Mouse (Mus musculus) lung, postnatal 0 days (tissue): ENCODE results near the gene Tnni2. TPM values are rescaled to one million over a fixed set of nuclear protein-coding genes. Genes with fewer than 3 reads are reported as not detected.

Experiments
- ATAC-seq: fragments of 200-750 bp; cut with Nextera tagmentation; 2 replicates; pipeline ENCODE4 v1.8.0; 2017; ENCODE audit warnings: moderate library complexity
- DNase-seq: peaks from one replicate; pipeline ENCODE4 v3.0.0-alpha.2; 2016; ENCODE audit warnings: low spot score
- H3K27ac ChIP-seq: fragments of 300-500 bp; sonication (generic); 2 replicates; pipeline ENCODE4 v1.5.1; 2014; ENCODE audit warnings: antibody characterized with exemption, mild to moderate bottlenecking, low read length, mixed read lengths
- H3K27me3 ChIP-seq: fragments of 300-500 bp; sonication (generic); replicated peaks from 2 replicates; pipeline ENCODE4 v1.6.1; 2014; ENCODE audit warnings: low read length, mixed read lengths; ENCODE audit not compliant: insufficient read depth
- H3K36me3 ChIP-seq: fragments of 300-500 bp; sonication (generic); 2 replicates; pipeline ENCODE4 v1.6.1; 2014; ENCODE audit warnings: low read length, mixed read lengths; ENCODE audit not compliant: insufficient read depth
- H3K4me1 ChIP-seq: fragments of 300-500 bp; sonication (generic); 2 replicates; pipeline ENCODE4 v1.6.1; 2014; ENCODE audit warnings: antibody characterized with exemption, low read depth, low read length, mixed read lengths; ENCODE audit not compliant: insufficient read depth
- H3K4me2 ChIP-seq: fragments of 300-500 bp; sonication (generic); replicated peaks from 2 replicates; pipeline ENCODE4 v1.6.1; 2014; ENCODE audit warnings: low read depth, mild to moderate bottlenecking, low read length, moderate library complexity, mixed read lengths
- H3K4me3 ChIP-seq: fragments of 300-500 bp; sonication (generic); 2 replicates; pipeline ENCODE4 v1.5.1; 2014; ENCODE audit warnings: low read depth, low read length
- H3K9ac ChIP-seq: fragments of 300-500 bp; sonication (generic); replicated peaks from 2 replicates; pipeline ENCODE4 v1.6.1; 2014; ENCODE audit warnings: low read depth, mild to moderate bottlenecking
- H3K9me3 ChIP-seq: fragments of 300-500 bp; sonication (generic); 2 replicates; pipeline ENCODE4 v1.6.1; 2016; ENCODE audit warnings: low read length, mixed read lengths
- CTCF ChIP-seq: IDR thresholded peaks from 2 replicates; pipeline ENCODE4 v1.5.1; 2016; ENCODE audit warnings: antibody characterized with exemption, mild to moderate bottlenecking
- EP300 ChIP-seq: IDR thresholded peaks from 2 replicates; pipeline ENCODE4 v1.6.1; 2016; ENCODE audit warnings: antibody characterized with exemption, mild to moderate bottlenecking, control low read depth
- WGBS: fragments of 180-500 bp; shearing (Covaris S2); extraction: QIAGEN DNeasy Blood & Tissue Kit; methylation state at CpG from one replicate; pipeline ENCODE4 v1.1.7; 2014; 5-methylcytosine and 5-hydroxymethylcytosine counted together
- polyA plus RNA-seq: library from polyadenylated mRNA; unstranded; fragments of >200 nt; fragmentation: Nextera tagmentation; extraction: Ambion mirVana; gene quantifications from 2 replicates; pipeline ENCODE4 v1.2.1, GENCODE M21; 2015

Tnni2 gene
- polyA plus RNA-seq, 1 experiment from 2014 or later, result 1.9 TPM

DNA sequence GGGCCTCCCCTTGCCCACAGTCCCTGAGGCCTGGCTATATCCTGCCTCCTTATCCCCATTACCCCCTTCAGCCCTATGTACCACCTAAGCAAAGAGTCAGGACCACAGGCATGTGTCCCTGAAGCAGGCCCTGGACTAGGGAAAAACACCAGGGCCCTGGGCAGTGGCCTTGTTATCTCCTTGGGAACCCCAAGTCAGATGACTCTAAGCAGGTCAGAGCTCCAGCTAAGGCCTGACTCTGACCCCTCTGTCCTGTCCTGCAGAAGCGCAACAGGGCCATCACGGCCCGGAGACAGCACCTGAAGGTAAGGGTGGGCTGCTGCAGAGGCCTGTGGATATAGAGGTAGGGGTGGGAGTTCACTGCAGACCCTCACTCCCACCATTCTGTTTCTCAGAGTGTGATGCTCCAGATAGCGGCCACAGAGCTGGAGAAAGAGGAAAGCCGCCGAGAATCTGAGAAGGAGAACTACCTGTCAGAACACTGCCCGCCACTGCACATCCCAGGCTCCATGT lies 1.4 kb downstream of the Tnni2 start:
- Histone ChIP-seq H3K4me1 (no peaks in the 10 kb centered on the region), H3K27ac (no peak overlapping the region), H3K4me3 (no peak overlapping the region), H3K9me3 (no peaks in the 10 kb centered on the region), H3K27me3 (no peaks in the 10 kb centered on the region), H3K36me3 (no peaks in the 10 kb centered on the region), H3K9ac (no peak overlapping the region), H3K4me2 (no peak overlapping the region)
- TF ChIP-seq EP300 (no peak), CTCF (no peak)
- no peak for DNase-seq
- ATAC-seq, result no peak
- WGBS, result 85% methylated on average over 7 of the region's 7 CpGs

DNA sequence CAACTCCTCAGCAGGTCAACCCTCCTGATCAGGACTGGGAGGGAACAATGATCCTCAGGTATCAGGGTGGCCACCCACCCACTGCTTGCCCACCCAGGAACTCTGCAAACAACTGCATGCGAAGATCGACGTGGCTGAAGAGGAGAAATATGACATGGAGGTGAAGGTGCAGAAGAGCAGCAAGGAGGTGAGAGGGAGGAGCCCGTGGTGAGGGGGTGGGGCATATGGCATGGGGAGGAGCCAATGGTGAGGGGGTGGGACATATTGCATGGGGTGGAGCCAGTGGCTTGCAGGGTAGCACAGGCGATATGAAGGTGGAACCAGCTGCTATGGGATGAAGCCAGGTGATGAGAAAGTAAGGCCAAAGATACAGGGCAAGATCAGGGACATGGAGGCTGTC lies 1.9 kb downstream of the Tnni2 start:
- Histone ChIP-seq H3K4me3 (no peak overlapping the region), H3K9me3 (no peaks in the 10 kb centered on the region), H3K36me3 (no peaks in the 10 kb centered on the region), H3K27me3 (no peaks in the 10 kb centered on the region), H3K27ac (no peak overlapping the region), H3K9ac (no peak overlapping the region), H3K4me2 (no peak overlapping the region), H3K4me1 (no peaks in the 10 kb centered on the region)
- no peak for TF ChIP-seq EP300
- TF ChIP-seq CTCF, result no peak
- DNase-seq (no peak), ATAC-seq (no peak)
- 79% methylated on average over 5 of the region's 5 CpGs for WGBS

DNA sequence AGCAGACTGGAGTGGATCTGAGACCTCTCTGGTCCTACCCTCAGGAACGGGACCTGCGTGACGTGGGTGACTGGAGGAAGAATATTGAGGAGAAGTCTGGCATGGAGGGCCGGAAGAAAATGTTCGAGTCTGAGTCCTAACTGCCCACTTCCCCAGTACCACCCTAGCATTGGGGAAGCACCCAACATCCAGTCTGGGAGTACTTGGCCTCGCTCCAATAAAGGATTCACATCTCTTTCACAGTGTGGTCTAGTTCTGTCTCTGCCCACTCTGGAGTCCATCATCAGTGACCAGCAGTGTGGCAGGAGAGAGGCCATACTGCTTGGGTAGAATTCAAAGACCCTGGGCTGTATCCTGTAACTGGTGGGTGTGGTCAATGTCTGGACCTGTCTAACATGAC lies 2.6 kb downstream of the Tnni2 start:
- no peak for DNase-seq
- 90% methylated on average over 6 of the region's 6 CpGs for WGBS
- no peak for TF ChIP-seq CTCF
- no peak for TF ChIP-seq EP300
- no peak overlapping the region for H3K9ac ChIP-seq
- H3K4me2 ChIP-seq, result no peak overlapping the region
- H3K36me3 ChIP-seq, result no peaks in the 10 kb centered on the region
- H3K27me3 ChIP-seq, result no peaks in the 10 kb centered on the region
- no peaks in the 10 kb centered on the region for H3K4me1 ChIP-seq
- H3K4me3 ChIP-seq, result no peak overlapping the region
- no peak for ATAC-seq
- no peak overlapping the region for H3K27ac ChIP-seq
- H3K9me3 ChIP-seq, result no peaks in the 10 kb centered on the region

DNA sequence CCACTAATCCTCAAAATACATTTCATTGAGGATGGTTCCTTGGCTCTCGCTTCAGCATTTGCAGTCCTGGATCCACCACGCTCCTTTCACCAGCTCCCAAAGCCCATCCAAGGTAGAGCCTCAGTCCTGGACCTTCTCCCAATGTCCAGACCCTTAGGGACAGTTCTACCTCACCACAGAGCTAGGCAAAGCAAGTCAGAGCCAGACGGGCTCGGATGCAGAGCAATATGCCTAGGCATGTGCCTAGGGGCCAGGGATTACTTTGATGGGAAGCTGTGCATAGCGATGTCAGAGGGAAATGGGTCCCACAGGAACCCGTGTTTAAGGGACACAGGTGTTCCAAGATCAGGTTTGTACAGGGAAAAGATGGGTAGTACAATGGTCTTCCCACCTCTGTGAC lies 3.7 kb downstream of the Tnni2 start:
- ATAC-seq, result no peak
- no peak overlapping the region for H3K4me3 ChIP-seq
- H3K4me2 ChIP-seq, result no peak overlapping the region
- no peak overlapping the region for H3K9ac ChIP-seq
- H3K4me1 ChIP-seq, result no peaks in the 10 kb centered on the region
- DNase-seq, result no peak
- no peaks in the 10 kb centered on the region for H3K9me3 ChIP-seq
- no peaks in the 10 kb centered on the region for H3K27me3 ChIP-seq
- H3K36me3 ChIP-seq, result no peaks in the 10 kb centered on the region
- WGBS, result 90% methylated on average over 6 of the region's 6 CpGs
- TF ChIP-seq CTCF (no peak), EP300 (no peak)
- no peak overlapping the region for H3K27ac ChIP-seq

DNA sequence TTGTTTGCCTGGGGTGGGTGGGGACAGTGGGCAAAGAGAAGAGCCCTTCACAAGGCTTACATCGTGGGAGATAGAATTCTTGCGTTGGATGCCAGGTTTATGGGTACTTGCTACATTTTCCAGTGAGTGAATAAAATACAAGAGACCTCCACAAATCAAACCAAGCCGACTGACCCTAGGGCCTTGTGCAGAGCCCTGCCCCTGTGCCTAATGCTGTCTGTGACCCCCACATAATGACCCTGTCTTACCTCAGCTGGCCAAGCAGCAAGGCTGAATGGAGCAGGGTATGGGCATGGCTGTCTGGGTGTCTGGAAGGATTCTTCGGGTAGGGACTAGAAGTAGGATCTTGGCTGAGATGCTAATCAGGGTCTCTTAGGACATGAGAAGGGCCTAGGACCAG lies 4.7 kb downstream of the Tnni2 start:
- no peaks in the 10 kb centered on the region for H3K36me3 ChIP-seq
- H3K27me3 ChIP-seq, result no peaks in the 10 kb centered on the region
- no peaks in the 10 kb centered on the region for H3K4me1 ChIP-seq
- no peak for ATAC-seq
- H3K27ac ChIP-seq, result no peak overlapping the region
- no peak for TF ChIP-seq EP300
- no peak for TF ChIP-seq CTCF
- H3K9me3 ChIP-seq, result no peaks in the 10 kb centered on the region
- H3K4me2 ChIP-seq, result no peak overlapping the region
- H3K9ac ChIP-seq, result no peak overlapping the region
- H3K4me3 ChIP-seq, result no peak overlapping the region
- no peak for DNase-seq
- WGBS, result 81% methylated on average over 4 of the region's 4 CpGs

DNA sequence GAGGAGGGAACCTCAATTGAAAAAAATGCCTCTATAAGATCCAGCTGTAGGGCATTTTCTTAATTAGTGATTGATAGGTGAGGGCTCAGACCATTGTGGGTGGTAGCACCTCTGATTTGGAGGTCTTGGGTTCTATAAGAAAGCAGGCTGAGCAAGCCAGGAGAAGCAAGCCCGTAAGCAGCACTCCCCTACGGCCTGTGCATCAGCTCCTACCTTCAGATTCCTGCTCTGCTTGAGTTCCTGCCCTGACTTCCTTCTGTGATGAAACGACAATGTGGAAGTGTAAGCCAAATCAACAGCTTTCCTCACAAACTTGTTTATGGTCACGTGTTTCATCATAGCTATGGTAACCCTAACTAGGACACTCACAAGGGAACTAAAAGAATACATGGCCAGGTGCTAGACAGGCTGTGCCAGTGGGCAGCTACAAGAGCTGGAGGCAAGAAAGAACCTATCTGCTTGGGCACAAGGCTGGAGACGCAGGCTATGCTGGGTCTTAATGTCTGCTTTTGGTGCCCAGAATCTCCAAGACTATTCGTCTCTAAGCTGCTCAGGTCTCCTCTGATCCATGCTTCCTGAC lies 7.5 kb downstream of the Tnni2 start:
- ATAC-seq (no peak), DNase-seq (peak; percentile 49)
- Histone ChIP-seq H3K4me3 (no peak overlapping the region), H3K9ac (no peak overlapping the region), H3K27me3 (no peaks in the 10 kb centered on the region), H3K4me2 (no peak overlapping the region), H3K4me1 (no peaks in the 10 kb centered on the region), H3K36me3 (no peaks in the 10 kb centered on the region), H3K9me3 (no peaks in the 10 kb centered on the region), H3K27ac (no peak overlapping the region)
- 75% methylated on average over 6 of the region's 6 CpGs for WGBS
- no peak for TF ChIP-seq CTCF
- no peak for TF ChIP-seq EP300

DNA sequence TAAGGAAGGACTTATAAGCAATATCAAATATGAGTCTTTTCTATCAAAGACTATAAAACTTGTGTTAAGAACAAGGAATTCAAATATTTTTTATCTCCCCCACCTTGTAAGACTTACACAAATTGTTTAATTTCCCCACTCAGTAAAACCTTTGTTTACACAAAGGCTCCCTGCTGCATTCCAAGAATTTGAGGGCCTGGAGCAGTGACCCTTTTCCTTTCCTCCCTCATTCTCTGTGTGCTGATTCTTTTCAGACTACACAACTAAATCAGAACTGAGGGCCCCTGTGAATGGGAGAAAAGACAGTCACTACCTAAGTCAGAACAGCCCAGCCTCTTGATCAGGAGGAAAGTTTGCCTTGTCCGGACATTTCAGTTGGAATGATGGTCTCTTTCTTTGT lies 13.1 kb downstream of the Tnni2 start:
- H3K9me3 ChIP-seq, result no peaks in the 10 kb centered on the region
- ATAC-seq (no peak), DNase-seq (no peak)
- H3K9ac ChIP-seq, result no peak overlapping the region
- WGBS, result 33% methylated on average over 1 of the region's 1 CpGs
- H3K36me3 ChIP-seq, result no peaks in the 10 kb centered on the region
- peak overlapping the region; percentile 60; the same call in 1 of the 2 replicates for H3K27ac ChIP-seq
- no peak for TF ChIP-seq CTCF
- no peak for TF ChIP-seq EP300
- H3K4me3 ChIP-seq, result no peak overlapping the region
- no peaks in the 10 kb centered on the region for H3K27me3 ChIP-seq
- H3K4me1 ChIP-seq, result peaks cover 10% of the 10 kb centered on the region
- no peak overlapping the region for H3K4me2 ChIP-seq
